Mouse (Mus musculus): Measurements from ENCODE around the gene Cdc42se1. TPM values are rescaled to one million over a fixed set of nuclear protein-coding genes. Genes with fewer than 3 reads are reported as not detected.
A peak's percentile ranks its signal among the peaks of the same experiment; 100 is the strongest.

Cdc42se1 gene
- polyA plus RNA-seq, 1 experiment from 2014 or later = 123 TPM

DNA sequence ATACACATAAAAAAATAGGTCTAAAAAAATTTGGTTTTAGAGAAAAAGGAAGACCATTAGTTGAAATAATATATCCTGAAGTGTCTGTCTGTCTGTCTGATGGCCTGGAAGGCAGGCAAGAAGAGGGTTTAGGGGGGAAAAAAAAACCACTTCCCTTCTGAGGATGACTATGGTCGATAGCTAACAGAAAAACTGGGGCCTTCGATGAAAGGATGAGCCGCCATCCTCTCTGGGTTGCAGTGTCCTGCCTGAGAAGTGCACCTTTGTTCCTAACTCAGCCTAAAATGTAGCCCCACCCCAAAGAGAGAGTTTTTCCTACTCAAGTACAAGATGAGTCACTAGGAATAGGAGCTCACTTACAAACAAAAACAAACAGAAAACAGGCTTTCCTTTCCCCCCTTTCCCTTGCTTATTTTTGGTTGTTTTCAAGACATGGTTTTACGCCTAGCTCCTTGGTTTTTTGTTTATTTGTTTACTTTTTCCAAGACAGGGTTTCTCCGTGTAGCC is 47.9 kb downstream of the Cdc42se1 start:
- Histone ChIP-seq H3K4me1 (replicated peaks; ENCODE audit: control insufficient read depth, insufficient read depth, low read length) (peaks cover 3% of the 10 kb centered on the region; the same call in 1 of the 2 replicates), H3K4me3 (ENCODE audit: low read length) (no peak overlapping the region), H3K9me3 (ENCODE audit: control insufficient read depth, low read length) (no peaks in the 10 kb centered on the region), H3K27me3 (ENCODE audit: control insufficient read depth, insufficient read depth, low read depth, low read length) (no peaks in the 10 kb centered on the region), H3K36me3 (ENCODE audit: control insufficient read depth, insufficient read depth, low read length) (no peaks in the 10 kb centered on the region), H3K9ac (ENCODE audit: low read length) (no peak overlapping the region), H3K27ac (ENCODE audit: low read length) (no peak overlapping the region), H3K4me2 (ENCODE audit: low read depth, low read length) (no peak overlapping the region)
- 61% methylated on average over 5 of the region's 5 CpGs for WGBS
- ATAC-seq (ENCODE audit: low read depth) = no peak

DNA sequence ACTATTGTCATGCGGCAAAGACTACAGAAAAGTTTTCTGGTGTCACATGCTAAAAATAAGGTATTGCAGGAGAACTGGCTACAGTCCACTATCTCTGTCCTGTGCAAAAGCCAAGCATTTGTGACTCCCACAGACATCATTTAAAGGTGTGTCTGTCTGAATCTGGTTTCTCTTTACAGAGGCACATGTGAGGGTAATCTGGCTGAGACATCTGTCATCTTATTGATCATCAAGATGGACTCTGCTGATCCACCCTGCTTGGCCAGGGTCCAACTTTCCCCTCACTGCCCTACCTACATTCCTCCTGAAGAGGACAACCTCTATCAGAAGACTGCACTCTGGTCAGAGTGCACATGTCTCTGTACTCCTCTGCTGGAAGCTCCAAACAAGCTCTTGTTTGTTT is 48.6 kb downstream of the Cdc42se1 start:
- no peak overlapping the region for H3K9ac ChIP-seq (ENCODE audit: low read length)
- no peaks in the 10 kb centered on the region for H3K27me3 ChIP-seq (ENCODE audit: control insufficient read depth, insufficient read depth, low read depth, low read length)
- H3K4me2 ChIP-seq (ENCODE audit: low read depth, low read length) = no peak overlapping the region
- H3K27ac ChIP-seq (ENCODE audit: low read length) = no peak overlapping the region
- no peaks in the 10 kb centered on the region for H3K9me3 ChIP-seq (ENCODE audit: control insufficient read depth, low read length)
- no peaks in the 10 kb centered on the region for H3K36me3 ChIP-seq (ENCODE audit: control insufficient read depth, insufficient read depth, low read length)
- ATAC-seq (ENCODE audit: low read depth) = no peak
- peaks cover 3% of the 10 kb centered on the region; the same call in 1 of the 2 replicates for H3K4me1 ChIP-seq (replicated peaks; ENCODE audit: control insufficient read depth, insufficient read depth, low read length)
- H3K4me3 ChIP-seq (ENCODE audit: low read length) = no peak overlapping the region
- WGBS = 89% methylated on average over 1 of the region's 1 CpGs

- Histone ChIP-seq H3K4me1 (replicated peaks; ENCODE audit: control insufficient read depth, insufficient read depth, low read length) (peaks cover 13% of the 10 kb centered on the region), H3K4me2 (ENCODE audit: low read depth, low read length) (peak overlapping the region; percentile 80), H3K27ac (ENCODE audit: low read length) (peak overlapping the region; percentile 92), H3K9me3 (ENCODE audit: control insufficient read depth, low read length) (no peaks in the 10 kb centered on the region), H3K27me3 (ENCODE audit: control insufficient read depth, insufficient read depth, low read depth, low read length) (no peaks in the 10 kb centered on the region), H3K9ac (ENCODE audit: low read length) (peak overlapping the region; percentile 91), H3K36me3 (ENCODE audit: control insufficient read depth, insufficient read depth, low read length) (no peaks in the 10 kb centered on the region), H3K4me3 (ENCODE audit: low read length) (peak overlapping the region; percentile 81)
- 10% methylated on average over 8 of the region's 8 CpGs for WGBS
- ATAC-seq (ENCODE audit: low read depth) = no peak
Observed at GRCm38 (mm10) chr3:95280747-95281146, 52.2 kb downstream of the Cdc42se1 start.

DNA sequence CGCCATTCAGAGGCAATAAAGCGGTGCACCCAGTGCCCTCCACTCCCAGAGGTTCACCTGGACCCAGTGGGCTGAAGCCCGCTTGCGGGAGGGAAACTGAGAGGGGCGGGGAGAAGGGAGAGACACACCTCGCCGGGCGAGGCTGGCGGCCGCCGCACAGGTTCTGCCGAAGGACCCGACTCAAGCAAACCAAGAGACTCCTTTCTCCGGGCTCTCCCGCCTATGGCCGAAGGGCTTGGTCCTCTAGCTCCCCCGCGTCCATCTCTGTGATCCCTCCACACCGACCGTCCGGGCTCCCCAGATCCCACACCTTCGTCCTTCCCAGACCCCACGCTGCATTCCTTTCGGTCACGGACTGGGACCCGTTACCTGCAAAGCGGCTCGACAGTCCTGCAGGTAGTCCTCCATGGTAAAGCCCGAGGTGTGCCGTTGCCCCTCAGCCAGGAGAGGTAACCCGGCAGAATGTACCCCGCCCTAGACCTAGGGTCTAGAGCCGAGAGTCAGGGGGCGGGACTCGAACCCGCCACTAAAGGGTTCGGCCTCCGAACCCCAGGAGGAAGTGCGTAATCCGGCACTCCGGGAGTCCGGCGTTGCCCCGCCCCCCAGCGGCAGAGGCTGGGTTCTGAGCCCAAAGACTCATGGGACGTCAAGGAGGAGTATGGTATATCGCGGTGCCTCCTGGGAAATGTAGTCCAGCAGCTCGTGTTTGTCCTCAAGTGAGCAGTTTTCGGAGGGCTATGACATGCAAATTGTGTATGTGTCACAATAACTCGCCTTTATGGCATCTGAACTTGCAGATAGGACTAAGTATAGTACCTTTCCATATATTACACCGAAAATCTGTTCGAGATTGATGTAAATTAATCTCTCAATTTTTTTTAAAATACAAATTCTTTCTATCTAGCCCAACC is 52.9 kb downstream of the Cdc42se1 start, which contains the start of the genes Mindy1 and Prune1:
Mindy1 (plus strand) TSS at position 130 of the 911 bp plus-strand sequence.
Prune1 (minus strand) TSS at position 861 of the 911 bp plus-strand sequence.
- under 1% methylated on average over 53 of the region's 53 CpGs for WGBS
- H3K27me3 ChIP-seq (ENCODE audit: control insufficient read depth, insufficient read depth, low read depth, low read length) = no peaks in the 10 kb centered on the region
- peak within 1 kb of the TSS; percentile 99 for H3K27ac ChIP-seq (ENCODE audit: low read length)

GRCm38 (mm10) chr3:95282381-95282864 is 53.9 kb downstream of the Cdc42se1 start:
- peaks cover 16% of the 10 kb centered on the region for H3K4me1 ChIP-seq (replicated peaks; ENCODE audit: control insufficient read depth, insufficient read depth, low read length)
- no peaks in the 10 kb centered on the region for H3K9me3 ChIP-seq (ENCODE audit: control insufficient read depth, low read length)
- under 1% methylated on average over 11 of the region's 11 CpGs for WGBS
- peak overlapping the region; percentile 99 for H3K27ac ChIP-seq (ENCODE audit: low read length)
- ATAC-seq (ENCODE audit: low read depth) = peak; percentile 35
- peak overlapping the region; percentile 80 for H3K4me2 ChIP-seq (ENCODE audit: low read depth, low read length)
- no peaks in the 10 kb centered on the region for H3K36me3 ChIP-seq (ENCODE audit: control insufficient read depth, insufficient read depth, low read length)
- no peaks in the 10 kb centered on the region for H3K27me3 ChIP-seq (ENCODE audit: control insufficient read depth, insufficient read depth, low read depth, low read length)
- H3K9ac ChIP-seq (ENCODE audit: low read length) = peak overlapping the region; percentile 80
- peak overlapping the region; percentile 65 for H3K4me3 ChIP-seq (ENCODE audit: low read length)

More for the DNA sequence above, 52.9 kb downstream of the Cdc42se1 start, which contains the start of the genes Mindy1 and Prune1:
- peak within 1 kb of the TSS; percentile 80 for H3K4me2 ChIP-seq (ENCODE audit: low read depth, low read length)
- peak within 1 kb of the TSS; percentile 91 for H3K9ac ChIP-seq (ENCODE audit: low read length)
- no peaks in the 10 kb centered on the region for H3K9me3 ChIP-seq (ENCODE audit: control insufficient read depth, low read length)
- peak; percentile 92 for ATAC-seq (ENCODE audit: low read depth)
- no peaks in the 10 kb centered on the region for H3K36me3 ChIP-seq (ENCODE audit: control insufficient read depth, insufficient read depth, low read length)
- H3K4me3 ChIP-seq (ENCODE audit: low read length) = peak within 1 kb of the TSS; percentile 81
- peaks cover 16% of the 10 kb centered on the region for H3K4me1 ChIP-seq (replicated peaks; ENCODE audit: control insufficient read depth, insufficient read depth, low read length)

DNA sequence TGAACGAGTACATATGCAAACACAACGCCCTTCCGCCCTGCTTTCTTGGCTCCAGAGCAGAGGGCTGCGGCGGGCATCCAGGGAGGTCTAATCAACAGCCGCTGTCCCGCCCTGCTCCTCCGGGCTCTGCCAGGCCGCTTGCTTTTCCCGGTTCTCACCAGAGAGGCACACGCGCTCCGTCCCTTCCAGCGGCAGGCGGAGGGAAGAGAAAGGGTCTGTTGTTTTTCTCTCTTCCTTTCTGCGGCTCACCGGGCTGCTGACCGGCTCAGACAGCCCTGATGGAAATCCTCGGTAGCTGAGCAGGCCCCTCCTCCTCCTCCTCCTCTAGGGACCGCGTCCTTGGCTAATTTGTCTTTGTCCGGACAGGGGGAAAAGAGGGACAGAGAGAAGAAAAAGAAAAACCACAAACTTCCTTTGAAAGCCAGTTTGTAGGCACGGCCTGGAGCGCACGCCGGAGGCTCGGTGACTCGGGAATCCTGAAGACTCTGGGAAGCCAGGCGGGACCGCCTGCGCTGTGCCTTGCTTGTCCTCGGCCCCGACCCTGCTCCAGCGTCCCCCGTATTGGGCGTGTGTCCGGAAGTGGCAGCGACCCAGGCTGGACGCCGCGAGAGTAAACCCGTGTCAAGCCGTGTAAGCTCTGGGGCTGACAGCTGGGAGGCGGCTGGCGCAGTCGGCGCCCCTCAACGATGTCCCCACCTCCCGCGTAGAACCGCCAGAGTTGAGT is 54.5 kb downstream of the Cdc42se1 start:
- H3K9ac ChIP-seq (ENCODE audit: low read length) = peak overlapping the region; percentile 80
- ATAC-seq (ENCODE audit: low read depth) = peak; percentile 78
- no peaks in the 10 kb centered on the region for H3K27me3 ChIP-seq (ENCODE audit: control insufficient read depth, insufficient read depth, low read depth, low read length)
- peak overlapping the region; percentile 99 for H3K27ac ChIP-seq (ENCODE audit: low read length)
- H3K4me1 ChIP-seq (replicated peaks; ENCODE audit: control insufficient read depth, insufficient read depth, low read length) = peaks cover 16% of the 10 kb centered on the region
- H3K36me3 ChIP-seq (ENCODE audit: control insufficient read depth, insufficient read depth, low read length) = peaks cover 3% of the 10 kb centered on the region; the same call in 1 of the 2 replicates
- under 1% methylated on average over 51 of the region's 51 CpGs for WGBS
- H3K4me2 ChIP-seq (ENCODE audit: low read depth, low read length) = peak overlapping the region; percentile 80
- H3K9me3 ChIP-seq (ENCODE audit: control insufficient read depth, low read length) = no peaks in the 10 kb centered on the region
- peak overlapping the region; percentile 65 for H3K4me3 ChIP-seq (ENCODE audit: low read length)

DNA sequence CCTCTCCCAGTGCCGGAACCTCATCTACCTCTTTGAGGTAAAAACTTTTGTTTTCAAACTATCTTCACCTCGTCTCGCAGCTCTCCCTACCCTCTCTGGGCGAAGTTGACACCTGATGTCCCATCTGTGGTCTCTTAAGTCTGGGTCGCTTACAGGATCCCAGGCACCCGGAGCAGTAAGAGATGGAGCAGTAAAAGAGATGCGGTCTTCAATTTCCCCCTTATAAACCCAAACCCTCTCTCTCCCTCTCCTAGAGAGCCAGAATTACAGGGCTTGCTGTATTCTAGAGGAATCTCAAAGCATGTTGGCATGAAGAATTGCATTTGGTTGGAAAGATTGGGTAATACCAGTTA is 55.0 kb downstream of the Cdc42se1 start:
- Histone ChIP-seq H3K9ac (ENCODE audit: low read length) (peak overlapping the region; percentile 80), H3K9me3 (ENCODE audit: control insufficient read depth, low read length) (no peaks in the 10 kb centered on the region), H3K36me3 (ENCODE audit: control insufficient read depth, insufficient read depth, low read length) (peaks cover 8% of the 10 kb centered on the region), H3K4me2 (ENCODE audit: low read depth, low read length) (peak overlapping the region; percentile 80), H3K27ac (ENCODE audit: low read length) (peak overlapping the region; percentile 99), H3K4me1 (replicated peaks; ENCODE audit: control insufficient read depth, insufficient read depth, low read length) (peaks cover 16% of the 10 kb centered on the region), H3K4me3 (ENCODE audit: low read length) (peak overlapping the region; percentile 65), H3K27me3 (ENCODE audit: control insufficient read depth, insufficient read depth, low read depth, low read length) (no peaks in the 10 kb centered on the region)
- 2% methylated on average over 7 of the region's 7 CpGs for WGBS
- no peak for ATAC-seq (ENCODE audit: low read depth)

GRCm38 (mm10) chr3:95284062-95284461 is 55.5 kb downstream of the Cdc42se1 start:
- 18% methylated on average over 1 of the region's 1 CpGs for WGBS
- Histone ChIP-seq H3K27ac (ENCODE audit: low read length) (peak overlapping the region; percentile 99; the same call in 1 of the 2 replicates), H3K36me3 (ENCODE audit: control insufficient read depth, insufficient read depth, low read length) (peaks cover 10% of the 10 kb centered on the region), H3K4me3 (ENCODE audit: low read length) (peak overlapping the region; percentile 65), H3K9me3 (ENCODE audit: control insufficient read depth, low read length) (no peaks in the 10 kb centered on the region), H3K9ac (ENCODE audit: low read length) (peak overlapping the region; percentile 80), H3K4me2 (ENCODE audit: low read depth, low read length) (peak overlapping the region; percentile 80), H3K27me3 (ENCODE audit: control insufficient read depth, insufficient read depth, low read depth, low read length) (no peaks in the 10 kb centered on the region), H3K4me1 (replicated peaks; ENCODE audit: control insufficient read depth, insufficient read depth, low read length) (peaks cover 16% of the 10 kb centered on the region)
- no peak for ATAC-seq (ENCODE audit: low read depth)
